Mouse (Mus musculus): ENCODE measurements at regions not wholly inside any gene's neighbourhood (a gene's known extent, or its start where the extent isn't known, plus 50 kb on each side); places are given as distances from the start of the nearest gene placed in this dataset.

DNA sequence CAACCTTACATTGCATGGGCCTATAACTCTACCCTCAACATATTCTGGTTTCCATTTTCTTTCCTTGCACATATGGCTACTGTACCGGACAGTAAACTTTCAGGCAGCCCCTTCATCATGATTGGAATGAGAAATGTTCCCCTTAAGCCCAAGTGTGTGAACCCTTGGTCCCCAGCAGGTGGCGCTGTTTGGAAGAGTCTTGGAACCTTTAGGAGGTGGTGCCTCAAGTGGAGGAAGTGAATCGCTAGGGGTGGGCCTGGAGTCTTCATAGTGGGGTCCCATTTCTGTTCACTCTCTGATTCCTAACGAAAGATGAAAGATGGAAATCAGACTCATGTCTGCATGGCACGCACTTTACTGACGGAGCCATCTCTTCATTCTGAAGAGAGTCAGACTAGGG lies 91.8 kb downstream of the Bms1 start:
- peak; percentile 67 for TF ChIP-seq CTCF (IDR thresholded peaks at IDR 0.05; ENCODE audit: low read depth, low read length)
- no peak for TF ChIP-seq EP300 (IDR thresholded peaks at IDR 0.05; ENCODE audit: insufficient read depth, low read depth, low read length)
- no peak for TF ChIP-seq POLR2A (IDR thresholded peaks at IDR 0.05; ENCODE audit: insufficient read depth, low read length)

Data from ES-Bruce4 (cell line).